Mouse (Mus musculus) natural killer cell, adult 2 months (primary cell): ENCODE results near the gene Ndufb3.
"Not testable (repeated sequence)": the region's sequence is repeated elsewhere in the genome, so short reads cannot be mapped to it uniquely, and the experiment has no call there.

ENCODE experiments used
- DNase-seq, 2 experiments: peaks; one replicate each; pipeline ENCODE4 v3.0.0; 2022; ENCODE audit warnings: low spot score in 2 of 2

Ndufb3 gene

GRCm38 (mm10) chr1:58617076-58617475, 30.9 kb downstream of the Ndufb3 start:
- DNase-seq, result no peak

GRCm38 (mm10) chr1:58617978-58618668, 31.9 kb downstream of the Ndufb3 start:
- DNase-seq, result no peak

- DNase-seq, result no peak
Measured at GRCm38 (mm10) chr1:58618766-58619165, 32.6 kb downstream of the Ndufb3 start.

- DNase-seq, result no peak
Measured at GRCm38 (mm10) chr1:58621251-58621650, 35.1 kb downstream of the Ndufb3 start.

GRCm38 (mm10) chr1:58621996-58622748, 36.0 kb downstream of the Ndufb3 start:
- DNase-seq, result no peak

- not testable (repeated sequence) for DNase-seq
Measured at GRCm38 (mm10) chr1:58628847-58629246, 42.7 kb downstream of the Ndufb3 start.
